Mouse (Mus musculus) heart, postnatal 0 days (tissue): ENCODE data around the gene Alg9. TPM values are rescaled to one million over a fixed set of nuclear protein-coding genes. Genes with fewer than 3 reads are reported as not detected.

Source experiments
- ATAC-seq: fragments of 200-750 bp; cut with Nextera tagmentation; 2 replicates; pipeline ENCODE4 v1.8.0; 2017; ENCODE audit warnings: low read depth, moderate number of reproducible peaks, moderate library complexity; ENCODE audit not compliant: insufficient read depth
- DNase-seq: peaks from one replicate; pipeline ENCODE4 v3.0.0-alpha.2; 2016; ENCODE audit warnings: low spot score
- H3K27ac ChIP-seq: fragments of 300-500 bp; sonication (generic); 2 replicates; pipeline ENCODE4 v1.5.1; 2014; ENCODE audit warnings: low read depth, mild to moderate bottlenecking
- H3K27me3 ChIP-seq: fragments of 300-500 bp; sonication (generic); 2 replicates; pipeline ENCODE4 v1.6.1; 2014; ENCODE audit warnings: low read length, mixed read lengths; ENCODE audit not compliant: control insufficient read depth, insufficient read depth
- H3K36me3 ChIP-seq: fragments of 300-500 bp; sonication (generic); replicated peaks from 2 replicates; pipeline ENCODE4 v1.6.1; 2014; ENCODE audit warnings: low read length, mixed read lengths; ENCODE audit not compliant: control insufficient read depth, insufficient read depth
- H3K4me1 ChIP-seq: fragments of 300-500 bp; sonication (generic); 2 replicates; pipeline ENCODE4 v1.6.1; 2014; ENCODE audit warnings: antibody characterized with exemption; ENCODE audit not compliant: control insufficient read depth, insufficient read depth
- H3K4me2 ChIP-seq: fragments of 300-500 bp; sonication (generic); 2 replicates; pipeline ENCODE4 v1.6.1; 2014; ENCODE audit warnings: low read depth, mild to moderate bottlenecking, low read length, moderate library complexity
- H3K4me3 ChIP-seq: fragments of 300-500 bp; sonication (generic); 2 replicates; pipeline ENCODE4 v1.5.1; 2014; ENCODE audit warnings: low read depth, low read length
- H3K9ac ChIP-seq: fragments of 300-500 bp; sonication (generic); replicated peaks from 2 replicates; pipeline ENCODE4 v1.6.1; 2014; ENCODE audit warnings: low read depth, low read length, mixed read lengths
- H3K9me3 ChIP-seq: fragments of 300-500 bp; sonication (generic); replicated peaks from 2 replicates; pipeline ENCODE4 v1.6.1; 2016; ENCODE audit warnings: low read length; ENCODE audit not compliant: control insufficient read depth
- CTCF ChIP-seq: IDR thresholded peaks from 2 replicates; pipeline ENCODE4 v1.5.1; 2016; ENCODE audit warnings: antibody characterized with exemption, control low read depth, low read depth
- EP300 ChIP-seq: IDR thresholded peaks from 2 replicates; pipeline ENCODE4 v1.6.1; 2016; ENCODE audit warnings: antibody characterized with exemption, low read depth
- WGBS: fragments of 180-500 bp; shearing (Covaris S2); extraction: QIAGEN DNeasy Blood & Tissue Kit; methylation state at CpG from one replicate; pipeline ENCODE4 v1.1.7; 2014; 5-methylcytosine and 5-hydroxymethylcytosine counted together
- polyA plus RNA-seq: library from polyadenylated mRNA; unstranded; fragments of >200 nt; fragmentation: Nextera tagmentation; extraction: Ambion mirVana; gene quantifications from 2 replicates; pipeline ENCODE4 v1.2.1, GENCODE M21; 2015
- total RNA-seq: library from RNA; depleted of rRNA; stranded (reverse); fragments of >200 nt; gene quantifications from 2 replicates; pipeline ENCODE4 v1.2.3, GENCODE M21; 2014; ENCODE audit warnings: low replicate concordance

Gene Alg9
- total and polyA plus RNA-seq, 2 experiments from 2014 or later, result 11.4 to 23.9 TPM

DNA sequence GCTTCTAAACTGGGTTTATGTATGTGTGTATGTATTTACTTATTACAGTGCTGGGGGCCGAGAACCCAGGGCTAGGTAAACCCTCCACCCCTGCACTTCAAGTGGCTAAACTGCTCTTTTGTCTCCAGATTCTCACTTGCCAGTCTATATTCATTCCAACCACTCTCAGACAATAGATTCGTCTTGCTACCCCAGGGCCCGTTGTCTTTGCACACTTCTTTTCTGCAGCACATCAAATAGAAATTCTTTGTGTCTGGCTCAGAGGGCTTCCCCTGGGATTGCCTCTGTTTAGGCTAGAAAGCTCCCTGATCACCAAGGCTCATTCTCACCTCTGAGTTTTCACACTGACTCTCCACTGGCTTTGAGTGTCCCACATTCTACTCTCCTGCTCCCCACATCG is 42.3 kb upstream of the Alg9 start:
- WGBS, result 30% methylated on average over 4 of the region's 4 CpGs
- H3K4me3 ChIP-seq, result no peak overlapping the region
- DNase-seq (no peak), ATAC-seq (no peak)
- no peak overlapping the region for H3K27ac ChIP-seq
- no peak overlapping the region for H3K9ac ChIP-seq
- H3K9me3 ChIP-seq, result no peaks in the 10 kb centered on the region
- H3K4me2 ChIP-seq, result no peak overlapping the region
- no peaks in the 10 kb centered on the region for H3K27me3 ChIP-seq
- H3K36me3 ChIP-seq, result no peaks in the 10 kb centered on the region
- no peak for TF ChIP-seq CTCF
- TF ChIP-seq EP300, result no peak
- no peaks in the 10 kb centered on the region; the same call in 1 of the 2 replicates for H3K4me1 ChIP-seq

- Histone ChIP-seq H3K9ac (no peak overlapping the region), H3K27ac (no peak overlapping the region), H3K4me2 (peak overlapping the region; percentile 29; the same call in 1 of the 2 replicates), H3K4me3 (no peak overlapping the region), H3K4me1 (no peaks in the 10 kb centered on the region), H3K27me3 (no peaks in the 10 kb centered on the region), H3K36me3 (no peaks in the 10 kb centered on the region), H3K9me3 (no peaks in the 10 kb centered on the region)
- 3% methylated on average over 9 of the region's 9 CpGs for WGBS
- DNase-seq (peak; percentile 54), ATAC-seq (no peak)
- TF ChIP-seq EP300 (no peak), CTCF (peak; percentile 84)
Measured at GRCm38 (mm10) chr9:50734989-50735388, 39.8 kb upstream of the Alg9 start.

- TF ChIP-seq EP300, result no peak; the same call in 1 of the 2 replicates
- TF ChIP-seq CTCF, result no peak
- no peaks in the 10 kb centered on the region for H3K36me3 ChIP-seq
- no peak within 1 kb of the TSS for H3K9ac ChIP-seq
- H3K27ac ChIP-seq, result peak within 1 kb of the TSS; percentile 49
- no peaks in the 10 kb centered on the region for H3K9me3 ChIP-seq
- H3K4me2 ChIP-seq, result peak within 1 kb of the TSS; percentile 57
- no peaks in the 10 kb centered on the region for H3K27me3 ChIP-seq
- peaks cover 5% of the 10 kb centered on the region; the same call in 1 of the 2 replicates for H3K4me1 ChIP-seq
- DNase-seq (peak; percentile 95), ATAC-seq (peak; percentile 98)
- 11% methylated on average over 36 of the region's 36 CpGs for WGBS
- peak within 1 kb of the TSS; percentile 38 for H3K4me3 ChIP-seq
Measured at GRCm38 (mm10) chr9:50738914-50739870, 35.6 kb upstream of the Alg9 start, which contains the start of gene Dixdc1. Dixdc1 (minus strand) TSS chr9:50739517.

GRCm38 (mm10) chr9:50740867-50741784 is 33.7 kb upstream of the Alg9 start:
- H3K9me3 ChIP-seq, result no peaks in the 10 kb centered on the region
- no peak overlapping the region for H3K4me2 ChIP-seq
- ATAC-seq (no peak), DNase-seq (no peak)
- H3K27me3 ChIP-seq, result no peaks in the 10 kb centered on the region
- no peaks in the 10 kb centered on the region for H3K36me3 ChIP-seq
- H3K9ac ChIP-seq, result no peak overlapping the region
- peaks cover 9% of the 10 kb centered on the region; the same call in 1 of the 2 replicates for H3K4me1 ChIP-seq
- H3K4me3 ChIP-seq, result no peak overlapping the region
- TF ChIP-seq EP300, result no peak
- no peak for TF ChIP-seq CTCF
- peak overlapping the region; percentile 41; the same call in 1 of the 2 replicates for H3K27ac ChIP-seq
- 73% methylated on average over 14 of the region's 14 CpGs for WGBS

DNA sequence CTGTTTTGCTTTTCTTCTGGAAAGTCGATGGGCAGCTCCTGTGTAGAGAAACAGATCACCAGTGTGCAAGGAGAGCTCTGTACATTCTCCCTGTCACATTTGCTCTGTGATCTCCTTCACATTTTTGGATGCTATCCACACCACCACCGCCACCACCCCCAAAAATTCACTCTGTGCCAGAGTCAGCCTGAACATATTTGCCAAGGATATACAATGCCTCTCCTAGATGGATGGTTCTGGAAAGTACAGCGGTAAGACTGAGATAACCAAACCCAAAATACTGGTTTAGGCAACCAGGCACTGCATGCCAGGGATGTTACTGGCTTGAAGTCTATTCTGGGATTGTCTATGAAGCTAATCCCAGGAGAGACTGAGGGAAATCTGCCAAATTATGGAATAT is 32.6 kb upstream of the Alg9 start:
- Histone ChIP-seq H3K36me3 (no peaks in the 10 kb centered on the region), H3K4me2 (no peak overlapping the region), H3K27me3 (no peaks in the 10 kb centered on the region), H3K9me3 (no peaks in the 10 kb centered on the region), H3K9ac (no peak overlapping the region), H3K4me3 (no peak overlapping the region), H3K27ac (peak overlapping the region; percentile 41), H3K4me1 (peaks cover 17% of the 10 kb centered on the region; the same call in 1 of the 2 replicates)
- WGBS, result 38% methylated on average over 3 of the region's 3 CpGs
- no peak for ATAC-seq
- no peak for TF ChIP-seq CTCF
- no peak for TF ChIP-seq EP300
- no peak for DNase-seq
